In genomic region chr13:103822270-103822669, GRCm38 (mm10) we compare ENCODE assay signal across 10 mouse cellular contexts.
"Had no signal": no experiment of that assay in that cellular context is flagged by ENCODE, and none has a peak within 500 bp of the region (broad histone marks: within the 10 kb centered on the region; RNA-seq: fewer than 3 reads in every experiment).

No protein-coding gene starts in this region.

- ATAC-seq: midbrain, embryonic 16.5 days had no signal

- DNase-seq: lung, adult 18-20 months; lung, embryonic 14.5 days; lung, postnatal 10 days; lung, postnatal 4 days; midbrain, embryonic 14.5 days; right cerebral cortex, postnatal 14 days; thymus, adult 2 months; thymus, postnatal 25 days; thymus, postnatal 4 days had no signal
